ENCODE assay signal across 7 mouse cellular contexts in genomic region chr7:45643441-45644178, GRCm38 (mm10). TPM values are rescaled to one million over a fixed set of nuclear protein-coding genes. Genes with fewer than 3 reads are reported as not detected.
DNase-seq lines count a peak whose midpoint lies in the region; ATAC-seq lines count a peak whose summit lies in the region.

No protein-coding gene starts in this region.

- peak; percentile 89 for ATAC-seq in embryonic facial prominence, embryonic 12.5 days (ENCODE audit: insufficient number of reproducible peaks, insufficient read depth, low FRiP score, low TSS enrichment)
- ATAC-seq in midbrain, embryonic 12.5 days (ENCODE audit: low FRiP score, low read depth), result peak; percentile 94

- H3K9me3 ChIP-seq in embryonic facial prominence, embryonic 12.5 days, result no peaks in the 10 kb centered on the region
- no peaks in the 10 kb centered on the region for H3K9me3 ChIP-seq in limb, embryonic 10.5 days (replicated peaks)
- H3K9me3 ChIP-seq in midbrain, embryonic 12.5 days, result no peaks in the 10 kb centered on the region

- peaks cover 31% of the 10 kb centered on the region for H3K4me1 ChIP-seq in embryonic facial prominence, embryonic 12.5 days
- H3K4me1 ChIP-seq in limb, embryonic 10.5 days, result peaks cover 44% of the 10 kb centered on the region
- peaks cover 22% of the 10 kb centered on the region for H3K4me1 ChIP-seq in midbrain, embryonic 12.5 days

- peak overlapping the region; percentile 68 for H3K4me2 ChIP-seq in embryonic facial prominence, embryonic 12.5 days (replicated peaks)
- H3K4me2 ChIP-seq in midbrain, embryonic 12.5 days (replicated peaks), result peak overlapping the region; percentile 77

- DNase-seq in adrenal gland, postnatal 4 days (ENCODE audit: low spot score in 2 of 2), result peak; percentile 78 to 87
- peak; percentile 88 to 90 for DNase-seq in heart, adult 18-20 months
- DNase-seq in kidney, adult 18-20 months, result peak; percentile 83
- peak; percentile 95 for DNase-seq in limb, embryonic 10.5 days (ENCODE audit: low spot score)
- DNase-seq in skeletal muscle tissue, adult 2 months (ENCODE audit: low read depth, low spot score), result peak; percentile 95

- peak overlapping the region; percentile 69 for H3K9ac ChIP-seq in embryonic facial prominence, embryonic 12.5 days
- H3K9ac ChIP-seq in midbrain, embryonic 12.5 days (replicated peaks), result peak overlapping the region; percentile 77

- H3K36me3 ChIP-seq in embryonic facial prominence, embryonic 12.5 days, result no peaks in the 10 kb centered on the region
- H3K36me3 ChIP-seq in limb, embryonic 10.5 days, result no peaks in the 10 kb centered on the region
- H3K36me3 ChIP-seq in midbrain, embryonic 12.5 days, result no peaks in the 10 kb centered on the region

- 2% methylated on average over 28 of the region's 28 CpGs for WGBS in embryonic facial prominence, embryonic 12.5 days
- under 1% methylated on average over 28 of the region's 28 CpGs for WGBS in limb, embryonic 10.5 days
- 1% methylated on average over 28 of the region's 28 CpGs for WGBS in midbrain, embryonic 12.5 days

- no peaks in the 10 kb centered on the region for H3K27me3 ChIP-seq in embryonic facial prominence, embryonic 12.5 days
- peaks cover 21% of the 10 kb centered on the region; the same call in 1 of the 2 replicates for H3K27me3 ChIP-seq in limb, embryonic 10.5 days (ENCODE audit: low read depth, poor library complexity, severe bottlenecking)
- peaks cover 28% of the 10 kb centered on the region for H3K27me3 ChIP-seq in midbrain, embryonic 12.5 days

- H3K4me3 ChIP-seq in embryonic facial prominence, embryonic 12.5 days, result peak overlapping the region; percentile 49
- peak overlapping the region; percentile 61 for H3K4me3 ChIP-seq in limb, embryonic 10.5 days
- H3K4me3 ChIP-seq in midbrain, embryonic 12.5 days, result peak overlapping the region; percentile 47

- H3K27ac ChIP-seq in embryonic facial prominence, embryonic 12.5 days, result peak overlapping the region; percentile 93
- peak overlapping the region; percentile 90 for H3K27ac ChIP-seq in limb, embryonic 10.5 days
- H3K27ac ChIP-seq in midbrain, embryonic 12.5 days (replicated peaks), result peak overlapping the region; percentile 94

RNA-seq across cellular contexts. Expression of gene Mamstr, which starts 3.8 kb away (rescaled TPM):
- 10 to 100 TPM; 11.5 to 14.2 TPM for total RNA-seq in adrenal gland, postnatal 4 days (2021)
- polyA plus RNA-seq in embryonic facial prominence, embryonic 12.5 days (2016; fragmentation: Nextera tagmentation; extraction: Ambion mirVana), result 4.0 and 5.4 TPM in 2 replicates
- 1 to 10 TPM; 2.4 to 2.6 TPM for total RNA-seq in heart, adult 18-20 months (2021)
- 2.2 and 3.2 TPM in 2 replicates for polyA plus RNA-seq in limb, embryonic 10.5 days (2016; fragmentation: Nextera tagmentation; extraction: Ambion mirVana)
- polyA plus RNA-seq in midbrain, embryonic 12.5 days (2016; fragmentation: Nextera tagmentation; extraction: Ambion mirVana), result 2.3 and 2.7 TPM in 2 replicates

RNA-seq across cellular contexts. Expression of gene Rasip1, which starts 16.3 kb away (rescaled TPM):
- 10 to 100 TPM; 31.1 to 31.2 TPM for total RNA-seq in adrenal gland, postnatal 4 days (2021)
- 16.4 and 16.8 TPM in 2 replicates for polyA plus RNA-seq in embryonic facial prominence, embryonic 12.5 days (2016; fragmentation: Nextera tagmentation; extraction: Ambion mirVana)
- 10 to 100 TPM; 21.6 to 26.8 TPM for total RNA-seq in heart, adult 18-20 months (2021)
- polyA plus RNA-seq in limb, embryonic 10.5 days (2016; fragmentation: Nextera tagmentation; extraction: Ambion mirVana), result 8.0 and 8.3 TPM in 2 replicates
- polyA plus RNA-seq in midbrain, embryonic 12.5 days (2016; fragmentation: Nextera tagmentation; extraction: Ambion mirVana), result 10.7 and 11.6 TPM in 2 replicates

RNA-seq across cellular contexts. Expression of gene Izumo1, which starts 22.0 kb away (rescaled TPM):
- 1 to 10 TPM in 1 of 2 experiments, under 1 TPM in 1; 0.54 to 1.1 TPM for total RNA-seq in adrenal gland, postnatal 4 days (2021)
- 0.10 and 0.23 TPM in 2 replicates for polyA plus RNA-seq in embryonic facial prominence, embryonic 12.5 days (2016; fragmentation: Nextera tagmentation; extraction: Ambion mirVana)
- under 1 TPM; 0.17 to 0.26 TPM for total RNA-seq in heart, adult 18-20 months (2021)
- 0.24 TPM in 1 of 2 replicates, not detected in the other for polyA plus RNA-seq in limb, embryonic 10.5 days (2016; fragmentation: Nextera tagmentation; extraction: Ambion mirVana)
- 0.18 and 0.31 TPM in 2 replicates for polyA plus RNA-seq in midbrain, embryonic 12.5 days (2016; fragmentation: Nextera tagmentation; extraction: Ambion mirVana)

RNA-seq across cellular contexts. Expression of gene Fut2, which starts 22.6 kb away (rescaled TPM):
- total RNA-seq in adrenal gland, postnatal 4 days (2021), result under 1 TPM in 1 of 2 experiments, not detected in 1; 0.42 TPM
- polyA plus RNA-seq in embryonic facial prominence, embryonic 12.5 days (2016; fragmentation: Nextera tagmentation; extraction: Ambion mirVana), result 0.27 and 0.51 TPM in 2 replicates
- under 1 TPM; 0.42 to 0.46 TPM for total RNA-seq in heart, adult 18-20 months (2021)
- polyA plus RNA-seq in limb, embryonic 10.5 days (2016; fragmentation: Nextera tagmentation; extraction: Ambion mirVana), result 0.16 and 0.21 TPM in 2 replicates
- polyA plus RNA-seq in midbrain, embryonic 12.5 days (2016; fragmentation: Nextera tagmentation; extraction: Ambion mirVana), result 0.10 and 0.33 TPM in 2 replicates

RNA-seq across cellular contexts. Expression of gene Fut1, which starts 26.5 kb away (rescaled TPM):
- total RNA-seq in adrenal gland, postnatal 4 days (2021), result under 1 TPM in 1 of 2 experiments, not detected in 1; 0.22 TPM
- 0.56 and 0.61 TPM in 2 replicates for polyA plus RNA-seq in embryonic facial prominence, embryonic 12.5 days (2016; fragmentation: Nextera tagmentation; extraction: Ambion mirVana)
- not detected for total RNA-seq in heart, adult 18-20 months (2021)
- not detected in 2 replicates for polyA plus RNA-seq in limb, embryonic 10.5 days (2016; fragmentation: Nextera tagmentation; extraction: Ambion mirVana)
- not detected in 2 replicates for polyA plus RNA-seq in midbrain, embryonic 12.5 days (2016; fragmentation: Nextera tagmentation; extraction: Ambion mirVana)

Comparison
In these comparisons a context has a peak if more than half of its experiments do, and no peak if none do; other contexts are left out.
1. Peak in every context shown above with its lines: DNase-seq, ATAC-seq, H3K4me3 ChIP-seq and H3K27ac ChIP-seq.